Comparison of ENCODE assay signal across 13 mouse cellular contexts in the genomic region with DNA sequence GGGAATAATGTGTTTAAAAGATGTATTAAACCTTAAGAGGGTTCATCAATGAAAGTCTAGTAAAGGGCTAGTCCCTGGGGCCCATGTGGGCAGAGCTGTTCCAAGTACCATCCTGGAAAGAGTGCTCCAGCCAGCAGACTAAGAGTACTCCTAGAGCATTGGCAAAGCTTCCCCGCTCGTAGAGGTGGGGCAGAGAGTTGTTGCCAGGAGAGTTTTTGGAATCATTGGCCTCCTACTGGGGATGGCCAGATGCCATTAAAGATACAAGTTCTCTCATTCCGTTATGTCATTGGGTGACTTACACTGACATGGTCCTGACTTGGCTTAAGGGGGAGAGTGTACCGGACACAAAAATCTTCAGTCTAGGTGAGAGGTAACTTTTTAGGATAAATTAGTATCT. TPM values are rescaled to one million over a fixed set of nuclear protein-coding genes. Genes with fewer than 3 reads are reported as not detected.
DNase-seq lines count a peak whose midpoint lies in the region; ATAC-seq and TF ChIP-seq lines count a peak whose summit lies in the region.
"Had no signal": no experiment of that assay in that cellular context is flagged by ENCODE, and none has a peak within 500 bp of the region (broad histone marks: within the 10 kb centered on the region; RNA-seq: fewer than 3 reads in every experiment).

No protein-coding gene starts in this region.

- peaks cover 27% of the 10 kb centered on the region for H3K36me3 ChIP-seq in hindbrain, postnatal 0 days (ENCODE audit: insufficient read depth, low read length)
- peaks cover 47% of the 10 kb centered on the region for H3K36me3 ChIP-seq in hindbrain, embryonic 10.5 days

- whole genome bisulfite sequencing in hindbrain, postnatal 0 days, result 32% methylated on average over 4 of the region's 4 CpGs
- WGBS in hindbrain, embryonic 10.5 days, result 61% methylated on average over 4 of the region's 4 CpGs

- H3K27me3 ChIP-seq in hindbrain, postnatal 0 days (ENCODE audit: insufficient read depth, low read length), result no peaks in the 10 kb centered on the region
- H3K27me3 ChIP-seq in hindbrain, embryonic 10.5 days (ENCODE audit: insufficient read depth, poor library complexity, severe bottlenecking), result no peaks in the 10 kb centered on the region
- H3K27me3 ChIP-seq: kidney, embryonic 15.5 days had no signal

- DNase-seq in adrenal gland, adult (ENCODE audit: inconsistent age in 2 of 2, low spot score in 1 of 2), result peak; percentile 35 to 73
- DNase-seq in adrenal gland, postnatal 4 days (ENCODE audit: low spot score in 2 of 2), result no peak
- DNase-seq in hindbrain, postnatal 0 days (ENCODE audit: low spot score), result peak; percentile 71
- no peak for DNase-seq in hindbrain, embryonic 10.5 days (ENCODE audit: low spot score)
- peak; percentile 84 for DNase-seq in adipocyte (ENCODE audit: low spot score)
- DNase-seq in heart, adult 9 months (ENCODE audit: low spot score in 2 of 2), result peak; percentile 58 to 73
- no peak for DNase-seq in testis, postnatal 10 days (ENCODE audit: low spot score)
- no peak for DNase-seq in kidney, postnatal 10 days

- 0 out of 2 replicates have a peak overlapping the region, but pooled peaks have one; percentile 22 for H3K27ac ChIP-seq in hindbrain, postnatal 0 days
- H3K27ac ChIP-seq in hindbrain, embryonic 10.5 days, result no peak overlapping the region
- H3K27ac ChIP-seq: forebrain, embryonic 10.5 days; kidney, embryonic 15.5 days; liver, embryonic 15.5 days had no signal

- peaks cover 13% of the 10 kb centered on the region; the same call in 1 of the 2 replicates for H3K4me1 ChIP-seq in hindbrain, postnatal 0 days (ENCODE audit: insufficient read depth, low read length)
- peaks cover 29% of the 10 kb centered on the region for H3K4me1 ChIP-seq in hindbrain, embryonic 10.5 days (replicated peaks)

- H3K4me2 ChIP-seq in hindbrain, postnatal 0 days (ENCODE audit: low read depth, low read length), result no peak overlapping the region
- H3K4me2 ChIP-seq: kidney, embryonic 15.5 days; liver, embryonic 15.5 days; midbrain, embryonic 12.5 days had no signal

- ATAC-seq in hindbrain, postnatal 0 days, result no peak

- no peak overlapping the region for H3K9ac ChIP-seq in hindbrain, postnatal 0 days (replicated peaks; ENCODE audit: low read length)
- H3K9ac ChIP-seq: kidney, embryonic 15.5 days; liver, embryonic 15.5 days had no signal

- H3K9me3 ChIP-seq in hindbrain, postnatal 0 days (ENCODE audit: low read length), result no peaks in the 10 kb centered on the region
- H3K9me3 ChIP-seq in hindbrain, embryonic 10.5 days, result no peaks in the 10 kb centered on the region
- H3K9me3 ChIP-seq: forebrain, embryonic 10.5 days; G1E; kidney, embryonic 15.5 days; liver, embryonic 15.5 days; midbrain, embryonic 12.5 days had no signal

- TF ChIP-seq CTCF in hindbrain, postnatal 0 days (IDR thresholded peaks at IDR 0.05; ENCODE audit: low read depth), result no peak

- no peak overlapping the region for H3K4me3 ChIP-seq in hindbrain, postnatal 0 days (ENCODE audit: low read length)
- no peak overlapping the region for H3K4me3 ChIP-seq in hindbrain, embryonic 10.5 days
- H3K4me3 ChIP-seq: forebrain, embryonic 10.5 days; kidney, embryonic 15.5 days; liver, embryonic 15.5 days; midbrain, embryonic 12.5 days had no signal

RNA-seq across cellular contexts. Expression of gene Sv2a, which starts 1.4 kb away (rescaled TPM):
- 10 to 100 TPM; 18.1 to 24.7 TPM for total RNA-seq in adrenal gland, postnatal 4 days (2021)
- 133 and 136 TPM in 2 replicates for total RNA-seq in hindbrain, postnatal 0 days (2014; rRNA removed)
- polyA plus RNA-seq in hindbrain, postnatal 0 days (2015; fragmentation: Nextera tagmentation; extraction: Ambion mirVana), result 138 and 151 TPM in 2 replicates
- 3.7 and 15.3 TPM in 2 replicates for polyA plus RNA-seq in hindbrain, embryonic 10.5 days (2016; fragmentation: Nextera tagmentation; extraction: Ambion mirVana)

RNA-seq across cellular contexts. Expression of gene Sf3b4, which starts 7.4 kb away (rescaled TPM):
- total RNA-seq in adrenal gland, postnatal 4 days (2021), result 10 to 100 TPM; 68.9 to 76.8 TPM
- 67.7 and 94.8 TPM in 2 replicates for total RNA-seq in hindbrain, postnatal 0 days (2014; rRNA removed)
- polyA plus RNA-seq in hindbrain, postnatal 0 days (2015; fragmentation: Nextera tagmentation; extraction: Ambion mirVana), result 134 and 144 TPM in 2 replicates
- polyA plus RNA-seq in hindbrain, embryonic 10.5 days (2016; fragmentation: Nextera tagmentation; extraction: Ambion mirVana), result 250 and 259 TPM in 2 replicates

RNA-seq across cellular contexts. Expression of gene Mtmr11, which starts 17.7 kb away (rescaled TPM):
- total RNA-seq in adrenal gland, postnatal 4 days (2021), result 10 to 100 TPM; 15.0 to 22.2 TPM
- 11.0 and 11.7 TPM in 2 replicates for total RNA-seq in hindbrain, postnatal 0 days (2014; rRNA removed)
- 11.4 and 14.0 TPM in 2 replicates for polyA plus RNA-seq in hindbrain, postnatal 0 days (2015; fragmentation: Nextera tagmentation; extraction: Ambion mirVana)
- polyA plus RNA-seq in hindbrain, embryonic 10.5 days (2016; fragmentation: Nextera tagmentation; extraction: Ambion mirVana), result 10.4 and 11.4 TPM in 2 replicates
- polyA plus RNA-seq: G1E had no signal

RNA-seq across cellular contexts. Expression of gene Bola1, which starts 40.0 kb away (rescaled TPM):
- total RNA-seq in adrenal gland, postnatal 4 days (2021), result 10 to 100 TPM; 30.6 to 33.1 TPM
- total RNA-seq in hindbrain, postnatal 0 days (2014; rRNA removed), result 40.4 and 42.9 TPM in 2 replicates
- polyA plus RNA-seq in hindbrain, postnatal 0 days (2015; fragmentation: Nextera tagmentation; extraction: Ambion mirVana), result 62.1 and 63.0 TPM in 2 replicates
- polyA plus RNA-seq in hindbrain, embryonic 10.5 days (2016; fragmentation: Nextera tagmentation; extraction: Ambion mirVana), result 89.6 and 90.3 TPM in 2 replicates

RNA-seq across cellular contexts. Expression of gene Hist2h2ab, which starts 40.1 kb away (rescaled TPM):
- 10 to 100 TPM; 27.8 to 28.5 TPM for total RNA-seq in adrenal gland, postnatal 4 days (2021)
- total RNA-seq in hindbrain, postnatal 0 days (2014; rRNA removed), result 74.8 and 161 TPM in 2 replicates
- not detected in 2 replicates for polyA plus RNA-seq in hindbrain, postnatal 0 days (2015; fragmentation: Nextera tagmentation; extraction: Ambion mirVana)
- polyA plus RNA-seq in hindbrain, embryonic 10.5 days (2016; fragmentation: Nextera tagmentation; extraction: Ambion mirVana), result not detected in 2 replicates
- polyA plus RNA-seq: forebrain, embryonic 10.5 days had no signal

Comparison
In these comparisons a context has a peak if more than half of its experiments do, and no peak if none do; other contexts are left out.
1. DNase-seq: peak in adrenal gland, adult (2 of 2), hindbrain, postnatal 0 days (single experiment), adipocyte (single experiment) and heart, adult 9 months (2 of 2); none in adrenal gland, postnatal 4 days (0 of 2), hindbrain, embryonic 10.5 days (single experiment), testis, postnatal 10 days (single experiment) and kidney, postnatal 10 days (single experiment).